Mouse (Mus musculus) heart, adult 8-10 months (tissue): ENCODE measurements around the gene Atrx. TPM values are rescaled to one million over a fixed set of nuclear protein-coding genes. Genes with fewer than 3 reads are reported as not detected.
"Not testable (repeated sequence)": the region's sequence is repeated elsewhere in the genome, so short reads cannot be mapped to it uniquely, and the experiment has no call there.

Experiments used
- DNase-seq: peaks from one replicate; pipeline ENCODE4 v3.0.0; 2022; ENCODE audit warnings: low spot score
- total RNA-seq, 4 experiments: library from RNA; stranded (reverse); gene quantifications; 2 replicates each; pipeline ENCODE4 v1.2.4; 2022

Gene Atrx
- total RNA-seq = 10 to 100 TPM; 54.3 to 65.2 (median 57.7) TPM

GRCm38 (mm10) chrX:105928861-105929477 is at the start of gene Atrx:
Gene Atrx, minus strand, starts transcription at chrX:105929403.
- peak; percentile 81 for DNase-seq

- DNase-seq = not testable (repeated sequence)
Observed at GRCm38 (mm10) chrX:105957091-105957490, 27.9 kb upstream of the Atrx start.

- no peak for DNase-seq
Observed at GRCm38 (mm10) chrX:105953999-105954398, 24.8 kb upstream of the Atrx start.

GRCm38 (mm10) chrX:105946357-105946756 is 17.2 kb upstream of the Atrx start:
- no peak for DNase-seq

- DNase-seq = no peak
Observed at GRCm38 (mm10) chrX:105939245-105939644, 10.0 kb upstream of the Atrx start.

- DNase-seq = no peak
Observed at GRCm38 (mm10) chrX:105937736-105938135, 8.5 kb upstream of the Atrx start.

- DNase-seq = peak; percentile 45
Observed at GRCm38 (mm10) chrX:105934341-105934740, 5.1 kb upstream of the Atrx start.

GRCm38 (mm10) chrX:105929478-105930038 is 355 bp upstream of the Atrx start:
- no peak for DNase-seq

GRCm38 (mm10) chrX:105927941-105928860 is 1.0 kb downstream of the Atrx start:
- DNase-seq = no peak

- DNase-seq = peak; percentile 18
Observed at GRCm38 (mm10) chrX:105926121-105926735, 3.0 kb downstream of the Atrx start.

GRCm38 (mm10) chrX:105924326-105925070 is 4.7 kb downstream of the Atrx start:
- DNase-seq = no peak

GRCm38 (mm10) chrX:105923896-105924295 is 5.3 kb downstream of the Atrx start:
- no peak for DNase-seq

- not testable (repeated sequence) for DNase-seq
Observed at GRCm38 (mm10) chrX:105922986-105923385, 6.2 kb downstream of the Atrx start.

- no peak for DNase-seq
Observed at GRCm38 (mm10) chrX:105921421-105921820, 7.8 kb downstream of the Atrx start.

- no peak for DNase-seq
Observed at GRCm38 (mm10) chrX:105911728-105912127, 17.5 kb downstream of the Atrx start.

- DNase-seq = no peak
Observed at GRCm38 (mm10) chrX:105901611-105902010, 27.6 kb downstream of the Atrx start.

- DNase-seq = no peak
Observed at GRCm38 (mm10) chrX:105886921-105887320, 42.3 kb downstream of the Atrx start.

- peak; percentile 1 for DNase-seq
Observed at GRCm38 (mm10) chrX:105864367-105864766, 64.8 kb downstream of the Atrx start.

- no peak for DNase-seq
Observed at GRCm38 (mm10) chrX:105824462-105824861, 104.7 kb downstream of the Atrx start.

- no peak for DNase-seq
Observed at GRCm38 (mm10) chrX:105794806-105795403, 134.3 kb downstream of the Atrx start.

GRCm38 (mm10) chrX:105773281-105773680 is 155.9 kb downstream of the Atrx start:
- DNase-seq = no peak
